Mouse (Mus musculus) kidney, adult 2 months (tissue): ENCODE measurements around the gene Majin.

Source experiments
- CTCF ChIP-seq: fragments of 200-500 bp; conservative IDR thresholded peaks from 2 replicates; pipeline ENCODE4 v1.5.1; 2011; ENCODE audit warnings: low read depth, mild to moderate bottlenecking, control low read depth, low read length, moderate library complexity, mixed read lengths; ENCODE audit not compliant: insufficient read depth, insufficient read length
- POLR2A ChIP-seq: fragments of 200-500 bp; IDR thresholded peaks from one replicate; pipeline ENCODE4 v1.6.1; 2011; ENCODE audit warnings: low read depth, low read length, control low read depth

GRCm38 (mm10) chr19:6240136-6240535, 55.9 kb downstream of the Majin start:
- TF ChIP-seq CTCF (no peak), POLR2A (no peak)
